Mouse (Mus musculus): Measurements from ENCODE around the gene Nip7. TPM values are rescaled to one million over a fixed set of nuclear protein-coding genes. Genes with fewer than 3 reads are reported as not detected.

The Nip7 gene
- total and polyA plus RNA-seq, 2 experiments: 16.0 to 17.8 TPM

GRCm38 (mm10) chr8:107108978-107109720 is 52.5 kb downstream of the Nip7 start:
- Histone ChIP-seq H3K36me3 (ENCODE audit: control insufficient read depth, insufficient read depth, low read length) (no peaks in the 10 kb centered on the region), H3K79me2 (ENCODE audit: control insufficient read depth, insufficient read depth, low read length) (no peaks in the 10 kb centered on the region), H3K27ac (replicated peaks; ENCODE audit: insufficient read depth, low read depth, low read length) (no peak overlapping the region), H3K9ac (ENCODE audit: low read depth, low read length) (no peak overlapping the region), H3K4me3 (ENCODE audit: insufficient read depth, low read depth, low read length) (no peak overlapping the region; the same call in 1 of the 2 replicates), H3K4me1 (ENCODE audit: control insufficient read depth, insufficient read depth, low read length) (no peaks in the 10 kb centered on the region), H3K27me3 (ENCODE audit: control insufficient read depth, insufficient read depth, low read length) (no peaks in the 10 kb centered on the region)
- no peak for TF ChIP-seq CTCF (IDR thresholded peaks at IDR 0.05; ENCODE audit: low read depth, low read length)
- no peak for DNase-seq (ENCODE audit: extremely low read depth, low read depth, low spot score)
- 67% methylated on average over 23 of the region's 23 CpGs for WGBS

GRCm38 (mm10) chr8:107109816-107110435 is 53.2 kb downstream of the Nip7 start:
- TF ChIP-seq CTCF (IDR thresholded peaks at IDR 0.05; ENCODE audit: low read depth, low read length) (no peak), POLR2A (IDR thresholded peaks at IDR 0.05; ENCODE audit: extremely low read depth, insufficient read depth, low read length) (no peak)
- H3K27ac ChIP-seq (replicated peaks; ENCODE audit: insufficient read depth, low read depth, low read length): no peak overlapping the region
- no peak overlapping the region for H3K9ac ChIP-seq (ENCODE audit: low read depth, low read length)
- no peaks in the 10 kb centered on the region for H3K36me3 ChIP-seq (ENCODE audit: control insufficient read depth, insufficient read depth, low read length)
- WGBS: 77% methylated on average over 5 of the region's 5 CpGs
- DNase-seq (ENCODE audit: extremely low read depth, low read depth, low spot score): no peak
- no peak overlapping the region for H3K4me3 ChIP-seq (ENCODE audit: insufficient read depth, low read depth, low read length)
- no peaks in the 10 kb centered on the region for H3K27me3 ChIP-seq (ENCODE audit: control insufficient read depth, insufficient read depth, low read length)
- H3K79me2 ChIP-seq (ENCODE audit: control insufficient read depth, insufficient read depth, low read length): no peaks in the 10 kb centered on the region
- H3K4me1 ChIP-seq (ENCODE audit: control insufficient read depth, insufficient read depth, low read length): no peaks in the 10 kb centered on the region

Other genes with a start within 250 kb of the Nip7 start
- 0.07 TPM in 1 of 2 replicates, not detected in the other for gene Has3, start 186.6 kb upstream of the Nip7 start, total RNA-seq (2014; rRNA removed)
- 0.02 TPM in 2 replicates for gene Has3, start 186.6 kb upstream of the Nip7 start, polyA plus RNA-seq (2012; rRNA removed)
- 8.0 and 9.3 TPM in 2 replicates for gene Utp4, start 163.2 kb upstream of the Nip7 start, total RNA-seq (2014; rRNA removed)
- gene Utp4, start 163.2 kb upstream of the Nip7 start, polyA plus RNA-seq (2012; rRNA removed): 11.8 and 14.9 TPM in 2 replicates
- 3.0 and 4.9 TPM in 2 replicates for gene Sntb2, start 121.1 kb upstream of the Nip7 start, total RNA-seq (2014; rRNA removed)
- 1.6 TPM in 2 replicates for gene Sntb2, start 121.1 kb upstream of the Nip7 start, polyA plus RNA-seq (2012; rRNA removed)
- 11.2 and 11.5 TPM in 2 replicates for gene Vps4a, start 25.7 kb upstream of the Nip7 start, total RNA-seq (2014; rRNA removed)
- gene Vps4a, start 25.7 kb upstream of the Nip7 start, polyA plus RNA-seq (2012; rRNA removed): 9.5 and 9.7 TPM in 2 replicates
- 19.5 and 26.6 TPM in 2 replicates for gene Pdf, start 8.3 kb upstream of the Nip7 start, total RNA-seq (2014; rRNA removed)
- 32.9 and 42.7 TPM in 2 replicates for gene Pdf, start 8.3 kb upstream of the Nip7 start, polyA plus RNA-seq (2012; rRNA removed)
- gene Cog8, start 188 bp upstream of the Nip7 start, total RNA-seq (2014; rRNA removed): 11.6 and 13.3 TPM in 2 replicates
- gene Cog8, start 188 bp upstream of the Nip7 start, polyA plus RNA-seq (2012; rRNA removed): 17.5 and 27.0 TPM in 2 replicates
- 2.0 TPM in 1 of 2 replicates, not detected in the other for gene Tmed6, start 8.8 kb downstream of the Nip7 start, total RNA-seq (2014; rRNA removed)
- not detected in 2 replicates for gene Tmed6, start 8.8 kb downstream of the Nip7 start, polyA plus RNA-seq (2012; rRNA removed)
- gene Terf2, start 39.7 kb downstream of the Nip7 start, total RNA-seq (2014; rRNA removed): 3.6 and 4.0 TPM in 2 replicates
- gene Terf2, start 39.7 kb downstream of the Nip7 start, polyA plus RNA-seq (2012; rRNA removed): 2.9 and 3.3 TPM in 2 replicates
- 253 and 256 TPM in 2 replicates for gene Cyb5b, start 93.8 kb downstream of the Nip7 start, total RNA-seq (2014; rRNA removed)
- 223 and 265 TPM in 2 replicates for gene Cyb5b, start 93.8 kb downstream of the Nip7 start, polyA plus RNA-seq (2012; rRNA removed)
- gene Nfat5, start 236.6 kb downstream of the Nip7 start, total RNA-seq (2014; rRNA removed): 9.4 and 11.5 TPM in 2 replicates
- gene Nfat5, start 236.6 kb downstream of the Nip7 start, polyA plus RNA-seq (2012; rRNA removed): 5.6 and 9.7 TPM in 2 replicates

Measured in liver, adult 2 months (tissue).